Mouse (Mus musculus) heart, postnatal 0 days (tissue): ENCODE data around the gene Bcdin3d.

Source experiments
- CTCF ChIP-seq: IDR thresholded peaks from 2 replicates; pipeline ENCODE4 v1.5.1; 2016; ENCODE audit warnings: antibody characterized with exemption, control low read depth, low read depth
- EP300 ChIP-seq: IDR thresholded peaks from 2 replicates; pipeline ENCODE4 v1.6.1; 2016; ENCODE audit warnings: antibody characterized with exemption, low read depth

GRCm38 (mm10) chr15:99469736-99470135 lies 4.8 kb downstream of the Bcdin3d start:
- TF ChIP-seq CTCF (no peak), EP300 (no peak)
